Mouse (Mus musculus): ENCODE results near the gene Zfp937.
A peak's percentile ranks its signal among the peaks of the same experiment; 100 is the strongest.
"Not testable (repeated sequence)": the region's sequence is repeated elsewhere in the genome, so short reads cannot be mapped to it uniquely, and the experiment has no call there.

Gene Zfp937

DNA sequence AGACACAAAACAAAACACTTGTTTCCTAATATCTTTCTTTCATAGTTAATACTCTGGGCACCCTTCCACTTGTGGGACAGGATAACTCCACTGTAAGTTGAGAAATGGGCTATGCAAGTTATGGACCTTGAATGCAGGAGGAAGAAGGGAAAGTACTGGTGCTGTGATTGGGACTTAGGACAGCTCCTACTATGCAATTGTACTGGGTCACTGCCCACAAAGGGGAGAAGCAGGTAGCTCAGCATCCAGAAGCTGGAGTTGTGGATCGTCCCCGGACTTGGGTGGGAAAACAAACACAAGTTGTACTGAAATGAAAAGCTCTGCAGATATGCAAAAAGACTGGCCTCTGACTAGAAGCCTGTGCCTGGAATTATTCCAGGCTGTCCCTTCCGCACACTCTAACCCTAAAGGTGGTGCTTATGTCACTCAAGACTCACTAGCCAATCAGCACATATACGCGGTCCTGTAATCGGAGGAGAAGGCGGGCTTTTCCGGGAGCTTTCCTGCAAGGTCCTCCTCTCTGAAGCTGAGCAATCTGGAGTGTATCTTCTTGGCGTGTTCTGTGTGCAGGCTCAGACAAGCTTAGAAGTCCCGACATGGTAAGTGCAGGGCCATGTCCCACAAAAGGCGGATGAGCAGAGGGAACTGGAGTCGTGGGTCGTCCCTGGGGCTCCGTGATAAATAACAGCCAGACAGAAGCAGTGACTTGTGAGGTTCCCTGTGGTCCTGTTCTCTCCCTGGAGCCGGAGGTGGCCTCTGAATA lies at the start of gene Zfp937:
Zfp937 (plus strand) TSS at position 474 of the 763 bp plus-strand sequence.
- peak; percentile 79 for DNase-seq

DNA sequence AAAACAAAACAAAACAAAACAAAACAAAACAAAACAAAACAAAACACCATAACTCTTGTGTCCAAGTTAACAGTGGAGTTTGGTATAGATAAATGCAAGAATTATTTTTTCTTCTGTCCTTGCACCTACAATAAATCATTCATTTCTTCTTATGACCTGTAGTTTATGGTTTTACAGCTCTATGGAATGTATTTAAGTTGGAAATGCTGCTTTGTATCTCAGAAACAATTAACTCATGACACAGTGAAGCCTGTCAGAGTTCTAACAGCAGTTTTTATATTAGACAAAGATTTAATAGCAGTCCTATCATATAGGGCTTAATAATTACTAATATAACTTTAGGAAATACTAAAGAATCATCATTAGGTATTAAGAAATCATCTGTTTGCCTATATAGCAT lies 44.0 kb upstream of the Zfp937 start:
- DNase-seq = no peak

DNA sequence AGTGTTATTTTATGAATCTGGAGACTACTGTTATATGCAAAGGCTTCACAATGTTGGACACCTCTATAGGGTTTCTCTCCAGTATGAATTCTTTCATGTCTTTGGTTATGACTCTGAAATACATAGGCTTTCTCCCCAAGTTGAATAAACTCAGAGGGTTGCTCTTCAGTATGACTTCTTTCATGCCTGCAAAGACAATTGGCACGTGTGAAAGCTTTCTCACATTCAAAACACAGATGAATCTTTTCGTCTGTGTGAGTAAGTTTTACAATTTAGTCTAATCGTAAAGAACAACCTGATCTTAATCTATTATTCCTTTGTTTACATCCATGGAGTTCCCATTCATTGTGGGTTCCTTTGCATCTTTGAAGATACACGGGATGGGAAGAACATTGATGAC lies 38.3 kb upstream of the Zfp937 start, which contains the start of gene Gm10770:
Gm10770 (minus strand) TSS at position 101 of the 400 bp plus-strand sequence.
- not testable (repeated sequence) for DNase-seq

DNA sequence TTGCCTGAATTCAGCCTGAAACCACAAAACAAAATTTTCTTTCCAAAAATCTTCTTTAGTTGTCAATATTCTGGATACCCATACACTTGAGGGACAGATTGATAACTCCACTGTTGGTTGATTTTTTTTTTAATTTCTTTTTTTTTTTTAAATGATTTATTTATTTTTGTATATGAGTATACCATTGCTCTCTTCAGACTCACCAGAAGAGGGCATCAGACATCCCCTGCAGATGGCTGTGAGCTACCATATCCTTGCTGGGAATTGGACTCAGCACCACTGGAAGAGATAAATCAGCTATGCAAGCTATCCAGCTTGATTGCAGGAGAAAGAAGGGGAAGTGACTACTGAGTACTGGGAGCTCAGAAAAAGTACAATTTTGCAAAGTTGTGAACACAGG lies 36.8 kb upstream of the Zfp937 start:
- DNase-seq = not testable (repeated sequence)

- not testable (repeated sequence) for DNase-seq
Observed at GRCm38 (mm10) chr2:150181570-150181999, 36.3 kb upstream of the Zfp937 start, which contains the start of gene Gm14139. Gene Gm14139 (plus strand): TSS chr2:150181755.

GRCm38 (mm10) chr2:150218363-150218725 lies 471 bp downstream of the Zfp937 start:
- DNase-seq = not testable (repeated sequence)

GRCm38 (mm10) chr2:150223263-150223662 lies 5.4 kb downstream of the Zfp937 start:
- DNase-seq = not testable (repeated sequence)

DNA sequence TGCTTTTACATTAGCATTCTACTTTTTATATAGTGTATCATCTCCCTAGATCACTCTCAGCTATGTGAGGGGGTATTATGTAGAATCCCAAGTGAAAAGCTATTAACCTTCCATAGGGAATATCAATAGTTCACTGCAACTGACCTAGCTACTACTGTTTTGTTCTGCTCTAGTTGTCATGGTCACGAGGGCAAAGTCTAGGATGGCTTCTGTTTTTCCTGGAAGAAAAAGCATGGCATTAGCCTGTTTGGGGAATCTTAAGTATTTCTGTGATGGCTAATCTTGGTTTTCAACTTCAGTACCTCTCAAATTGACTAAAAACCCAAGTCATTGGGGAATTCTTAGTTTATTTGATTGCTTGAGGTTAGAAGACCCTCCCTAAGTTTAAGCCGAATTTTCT lies 25.3 kb downstream of the Zfp937 start:
- no peak for DNase-seq

GRCm38 (mm10) chr2:150255491-150255890 lies 37.6 kb downstream of the Zfp937 start, which contains the start of gene Gm21994:
Gene Gm21994 (minus strand): TSS chr2:150255591.
- not testable (repeated sequence) for DNase-seq

DNA sequence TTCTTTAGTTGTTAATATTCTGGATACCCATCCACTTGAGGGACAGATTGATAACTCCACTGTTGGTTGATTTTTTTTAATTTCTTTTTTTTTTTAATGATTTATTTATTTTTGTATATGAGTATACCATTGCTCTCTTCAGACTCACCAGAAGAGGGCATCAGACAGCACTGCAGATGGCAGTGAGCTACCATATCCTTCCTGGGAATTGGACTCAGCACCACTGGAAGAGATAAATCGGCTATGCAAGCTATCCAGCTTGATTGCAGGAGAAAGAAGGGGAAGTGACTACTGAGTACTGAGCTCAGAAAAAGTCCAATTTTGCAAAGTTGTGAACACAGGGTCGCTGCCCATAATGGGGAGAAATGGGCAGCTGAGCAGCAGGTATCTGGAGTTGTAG lies 39.0 kb downstream of the Zfp937 start:
- DNase-seq = not testable (repeated sequence)

DNA sequence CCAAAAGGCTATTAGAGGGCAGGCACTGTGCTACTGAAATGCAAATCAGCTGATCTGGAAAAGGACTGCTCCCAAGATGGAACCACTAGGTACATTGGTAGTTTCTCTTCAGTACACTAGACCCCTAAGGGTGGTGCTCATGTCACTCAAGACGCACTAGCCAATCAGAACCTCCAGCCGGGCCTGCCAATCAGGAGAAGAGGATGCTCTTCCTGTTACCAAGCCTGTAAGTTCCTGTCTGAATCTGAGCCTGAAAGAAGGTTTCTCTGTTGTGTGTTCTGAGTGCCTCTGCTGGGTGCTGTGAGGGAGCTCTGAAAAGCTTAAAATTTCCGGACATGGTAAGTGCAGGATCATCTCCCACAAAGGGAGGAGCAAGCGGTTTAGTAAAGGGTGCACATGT lies 39.4 kb downstream of the Zfp937 start, which contains the start of gene Gm14124:
Gm14124 (plus strand) TSS at position 227 of the 400 bp plus-strand sequence.
- DNase-seq = not testable (repeated sequence)

All from right cerebral cortex, postnatal 25 days (tissue).